Mouse (Mus musculus) embryonic fibroblast, embryonic 13.5 days (primary cell): ENCODE measurements around the gene Usp3. TPM values are rescaled to one million over a fixed set of nuclear protein-coding genes. Genes with fewer than 3 reads are reported as not detected.

ENCODE experiments used
- H3K27ac ChIP-seq: 2 replicates; pipeline ENCODE4 v1.5.1; 2012; ENCODE audit warnings: low read length, control low read depth, inconsistent platforms; ENCODE audit not compliant: insufficient read depth
- H3K4me1 ChIP-seq: 2 replicates; pipeline ENCODE4 v1.6.1; 2011; ENCODE audit warnings: low read length; ENCODE audit not compliant: control insufficient read depth, insufficient read depth
- H3K4me3 ChIP-seq: 2 replicates; pipeline ENCODE4 v1.5.1; 2011; ENCODE audit warnings: mild to moderate bottlenecking, control low read depth, low read length; ENCODE audit not compliant: insufficient read depth
- CTCF ChIP-seq: IDR thresholded peaks from 2 replicates; pipeline ENCODE4 v1.5.1; 2011; ENCODE audit warnings: mild to moderate bottlenecking, control low read depth, low read length, moderate library complexity, borderline replicate concordance; ENCODE audit not compliant: insufficient read depth
- POLR2A ChIP-seq: IDR thresholded peaks from 2 replicates; pipeline ENCODE4 v1.6.1; 2011; ENCODE audit warnings: low read depth, mild to moderate bottlenecking, control low read depth, low read length, moderate library complexity
- polyA plus RNA-seq: library from polyadenylated mRNA; stranded (reverse); fragments of >200 nt; gene quantifications from 2 replicates; pipeline ENCODE4 v1.2.4, GENCODE M21; 2011; ENCODE audit warnings: low read depth; ENCODE audit not compliant: missing spikeins, insufficient read length

Usp3 gene
- polyA plus RNA-seq, 1 experiment: 47.2 TPM

- TF ChIP-seq CTCF (no peak), POLR2A (no peak)
- no peak overlapping the region for H3K4me3 ChIP-seq
- peaks cover under 1% of the 10 kb centered on the region; the same call in 1 of the 2 replicates for H3K4me1 ChIP-seq
- H3K27ac ChIP-seq: no peak overlapping the region
Measured at GRCm38 (mm10) chr9:66505141-66505917, 87.6 kb downstream of the Usp3 start.

- TF ChIP-seq CTCF (no peak), POLR2A (no peak)
- H3K4me3 ChIP-seq: no peak overlapping the region
- no peaks in the 10 kb centered on the region for H3K4me1 ChIP-seq
- H3K27ac ChIP-seq: no peak overlapping the region
Measured at GRCm38 (mm10) chr9:66504518-66504917, 88.4 kb downstream of the Usp3 start.

GRCm38 (mm10) chr9:66503879-66504411 is 89.0 kb downstream of the Usp3 start:
- Histone ChIP-seq H3K4me3 (no peak overlapping the region), H3K27ac (no peak overlapping the region), H3K4me1 (no peaks in the 10 kb centered on the region)
- TF ChIP-seq POLR2A (no peak), CTCF (no peak)

GRCm38 (mm10) chr9:66501248-66501647 is 91.7 kb downstream of the Usp3 start:
- TF ChIP-seq POLR2A (no peak), CTCF (no peak)
- H3K4me1 ChIP-seq: no peaks in the 10 kb centered on the region
- no peak overlapping the region for H3K27ac ChIP-seq
- no peak overlapping the region for H3K4me3 ChIP-seq

- Histone ChIP-seq H3K4me3 (no peak overlapping the region), H3K4me1 (no peaks in the 10 kb centered on the region), H3K27ac (no peak overlapping the region)
- TF ChIP-seq POLR2A (no peak), CTCF (no peak)
Measured at GRCm38 (mm10) chr9:66493992-66494391, 99.0 kb downstream of the Usp3 start.

- Histone ChIP-seq H3K27ac (no peak overlapping the region), H3K4me1 (no peaks in the 10 kb centered on the region), H3K4me3 (no peak overlapping the region)
- TF ChIP-seq POLR2A (no peak), CTCF (no peak)
Measured at GRCm38 (mm10) chr9:66492361-66492760, 100.6 kb downstream of the Usp3 start.

GRCm38 (mm10) chr9:66488786-66489185 is 104.2 kb downstream of the Usp3 start:
- Histone ChIP-seq H3K4me1 (no peaks in the 10 kb centered on the region), H3K27ac (no peak overlapping the region), H3K4me3 (no peak overlapping the region)
- TF ChIP-seq POLR2A (no peak), CTCF (no peak)

GRCm38 (mm10) chr9:66483429-66483828 is 109.5 kb downstream of the Usp3 start:
- Histone ChIP-seq H3K4me1 (no peaks in the 10 kb centered on the region), H3K27ac (no peak overlapping the region), H3K4me3 (no peak overlapping the region)
- TF ChIP-seq CTCF: no peak

- TF ChIP-seq CTCF: no peak
- no peak for TF ChIP-seq POLR2A
- H3K27ac ChIP-seq: no peak overlapping the region
- no peaks in the 10 kb centered on the region for H3K4me1 ChIP-seq
- no peak overlapping the region for H3K4me3 ChIP-seq
Measured at GRCm38 (mm10) chr9:66477785-66478184, 115.2 kb downstream of the Usp3 start.

GRCm38 (mm10) chr9:66465087-66465486 is 127.9 kb downstream of the Usp3 start:
- no peak overlapping the region for H3K4me3 ChIP-seq
- no peak for TF ChIP-seq POLR2A
- no peak for TF ChIP-seq CTCF
- no peaks in the 10 kb centered on the region for H3K4me1 ChIP-seq
- H3K27ac ChIP-seq: no peak overlapping the region

Other genes with a start within 250 kb of the Usp3 start
- gene Herc1, start 242.7 kb downstream of the Usp3 start, polyA plus RNA-seq: 28.3 and 34.9 TPM in 2 replicates
- 0.65 and 0.87 TPM in 2 replicates for gene Fbxl22, start 78.5 kb downstream of the Usp3 start, polyA plus RNA-seq
- 5.3 and 8.5 TPM in 2 replicates for gene Car12, start 120.5 kb upstream of the Usp3 start, polyA plus RNA-seq
- gene Aph1b, start 202.3 kb upstream of the Usp3 start, polyA plus RNA-seq: 19.2 and 26.4 TPM in 2 replicates
- gene Gm10647, start 203.9 kb upstream of the Usp3 start, polyA plus RNA-seq: 0.32 and 0.33 TPM in 2 replicates
- gene Aph1c, start 241.6 kb upstream of the Usp3 start, polyA plus RNA-seq: 0.40 and 4.9 TPM in 2 replicates